Mouse (Mus musculus): Measurements from ENCODE around the gene Diras1.

The Diras1 gene

GRCm38 (mm10) chr10:81029031-81029430 is 3.6 kb upstream of the Diras1 start:
- in situ Hi-C loops (cut with MboI; ENCODE audit: low sequenced_read_pairs): no loop called here

- in situ Hi-C loops (cut with MboI; ENCODE audit: low sequenced_read_pairs): no loop called here
These were observed 2.8 kb upstream of the Diras1 start for GRCm38 (mm10) chr10:81028219-81028618.

GRCm38 (mm10) chr10:81027331-81027730 is 1.9 kb upstream of the Diras1 start:
- in situ Hi-C loops (cut with MboI; ENCODE audit: low sequenced_read_pairs): no loop called here

GRCm38 (mm10) chr10:81026857-81027256 is 1.4 kb upstream of the Diras1 start:
- in situ Hi-C loops (cut with MboI; ENCODE audit: low sequenced_read_pairs): no loop called here

GRCm38 (mm10) chr10:81025047-81025621 is 328 bp downstream of the Diras1 start:
- in situ Hi-C loops (cut with MboI; ENCODE audit: low sequenced_read_pairs): no loop called here

GRCm38 (mm10) chr10:81024346-81024937 is 1.0 kb downstream of the Diras1 start:
- in situ Hi-C loops (cut with MboI; ENCODE audit: low sequenced_read_pairs): no loop called here

- in situ Hi-C loops (cut with MboI; ENCODE audit: low sequenced_read_pairs): no loop called here
These were observed 2.7 kb downstream of the Diras1 start for GRCm38 (mm10) chr10:81022744-81023143.

GRCm38 (mm10) chr10:81021547-81022110 is 3.8 kb downstream of the Diras1 start:
- in situ Hi-C loops (cut with MboI; ENCODE audit: low sequenced_read_pairs): no loop called here

- in situ Hi-C loops (cut with MboI; ENCODE audit: low sequenced_read_pairs): no loop called here
These were observed 5.3 kb downstream of the Diras1 start for GRCm38 (mm10) chr10:81020207-81020606.

GRCm38 (mm10) chr10:81019687-81020086 is 5.8 kb downstream of the Diras1 start:
- in situ Hi-C loops (cut with MboI; ENCODE audit: low sequenced_read_pairs): no loop called here

GRCm38 (mm10) chr10:81018326-81018725 is 7.1 kb downstream of the Diras1 start:
- in situ Hi-C loops (cut with MboI; ENCODE audit: low sequenced_read_pairs): no loop called here

GRCm38 (mm10) chr10:81016645-81017044 is 8.8 kb downstream of the Diras1 start:
- in situ Hi-C loops (cut with MboI; ENCODE audit: low sequenced_read_pairs): no loop called here

GRCm38 (mm10) chr10:81015666-81016065 is 9.8 kb downstream of the Diras1 start:
- in situ Hi-C loops (cut with MboI; ENCODE audit: low sequenced_read_pairs): no loop called here

GRCm38 (mm10) chr10:81014393-81015384 is 10.8 kb downstream of the Diras1 start, which contains the start of gene Gng7:
Gene Gng7 (minus strand): TSS chr10:81014945.
- in situ Hi-C loops (cut with MboI; ENCODE audit: low sequenced_read_pairs): no loop called here

- in situ Hi-C loops (cut with MboI; ENCODE audit: low sequenced_read_pairs): no loop called here
These were observed 14.6 kb downstream of the Diras1 start for GRCm38 (mm10) chr10:81010851-81011250.

- in situ Hi-C loops (cut with MboI; ENCODE audit: low sequenced_read_pairs): no loop called here
These were observed 18.2 kb downstream of the Diras1 start for GRCm38 (mm10) chr10:81007240-81007639.

- in situ Hi-C loops (cut with MboI; ENCODE audit: low sequenced_read_pairs): no loop called here
These were observed 19.3 kb downstream of the Diras1 start for GRCm38 (mm10) chr10:81006005-81006677.

- in situ Hi-C loops (cut with MboI; ENCODE audit: low sequenced_read_pairs): no loop called here
These were observed 24.3 kb downstream of the Diras1 start for GRCm38 (mm10) chr10:81001161-81001560.

GRCm38 (mm10) chr10:81000197-81001062 is 25.0 kb downstream of the Diras1 start:
- in situ Hi-C loops (cut with MboI; ENCODE audit: low sequenced_read_pairs): no loop called here

All from CH12F3 (cell line).